8 mouse cellular contexts compared by ENCODE assay signal in genomic region chr6:28421469-28422000, GRCm38 (mm10). TPM values are rescaled to one million over a fixed set of nuclear protein-coding genes. Genes with fewer than 3 reads are reported as not detected.
A peak's percentile ranks its signal among the peaks of the same experiment; 100 is the strongest.
DNase-seq lines count a peak whose midpoint lies in the region; ATAC-seq lines count a peak whose summit lies in the region.

No protein-coding gene starts in this region.

- peaks cover 35% of the 10 kb centered on the region for H3K36me3 ChIP-seq in hindbrain, embryonic 15.5 days

- peak overlapping the region; percentile 63 for H3K4me2 ChIP-seq in hindbrain, embryonic 15.5 days

- no peaks in the 10 kb centered on the region for H3K27me3 ChIP-seq in hindbrain, embryonic 15.5 days

- peak; percentile 97 for DNase-seq in T-cell, adult 2 months (ENCODE audit: low spot score)
- DNase-seq in cerebellum, postnatal 36 days: peak; percentile 88 to 92
- peak; percentile 93 to 97 for DNase-seq in frontal cortex, postnatal 36 days (ENCODE audit: low spot score in 2 of 2)
- peak; percentile 89 for DNase-seq in left cerebral cortex, adult 11 months (ENCODE audit: low spot score)
- peak; percentile 97 to 98 for DNase-seq in lung, postnatal 4 days
- DNase-seq in retina, postnatal 7 days (ENCODE audit: low read depth, low spot score): peak; percentile 90
- peak; percentile 90 for DNase-seq in urinary bladder, adult 2 months (ENCODE audit: low spot score)

- peak overlapping the region; percentile 64 for H3K9ac ChIP-seq in hindbrain, embryonic 15.5 days

- under 1% methylated on average over 27 of the region's 27 CpGs for WGBS in hindbrain, embryonic 15.5 days

- peaks cover 53% of the 10 kb centered on the region for H3K4me1 ChIP-seq in hindbrain, embryonic 15.5 days (replicated peaks)

- H3K4me3 ChIP-seq in hindbrain, embryonic 15.5 days: peak overlapping the region; percentile 68

- no peaks in the 10 kb centered on the region for H3K9me3 ChIP-seq in hindbrain, embryonic 15.5 days

- H3K27ac ChIP-seq in hindbrain, embryonic 15.5 days (replicated peaks): peak overlapping the region; percentile 52

- ATAC-seq in hindbrain, embryonic 15.5 days (ENCODE audit: low FRiP score, low read depth): peak; percentile 88

RNA-seq across cellular contexts. Expression of gene Arf5, which starts 1.8 kb away (rescaled TPM):
- polyA plus RNA-seq in hindbrain, embryonic 15.5 days (2015; fragmentation: Nextera tagmentation; extraction: Ambion mirVana): 414 and 437 TPM in 2 replicates
- 186 and 211 TPM in 2 replicates for polyA plus RNA-seq in urinary bladder, adult 2 months (2012; rRNA removed)

RNA-seq across cellular contexts. Expression of gene Fscn3, which starts 6.1 kb away (rescaled TPM):
- polyA plus RNA-seq in hindbrain, embryonic 15.5 days (2015; fragmentation: Nextera tagmentation; extraction: Ambion mirVana): not detected in 2 replicates
- not detected in 2 replicates for polyA plus RNA-seq in urinary bladder, adult 2 months (2012; rRNA removed)

RNA-seq across cellular contexts. Expression of gene Gcc1, which starts 6.7 kb away (rescaled TPM):
- polyA plus RNA-seq in hindbrain, embryonic 15.5 days (2015; fragmentation: Nextera tagmentation; extraction: Ambion mirVana): 10.9 and 11.0 TPM in 2 replicates
- 10.2 and 11.0 TPM in 2 replicates for polyA plus RNA-seq in urinary bladder, adult 2 months (2012; rRNA removed)

RNA-seq across cellular contexts. Expression of gene Zfp800, which starts 23.7 kb away (rescaled TPM):
- 22.4 and 24.6 TPM in 2 replicates for polyA plus RNA-seq in hindbrain, embryonic 15.5 days (2015; fragmentation: Nextera tagmentation; extraction: Ambion mirVana)
- polyA plus RNA-seq in urinary bladder, adult 2 months (2012; rRNA removed): 7.6 and 7.8 TPM in 2 replicates

RNA-seq across cellular contexts. Expression of gene Pax4, which starts 27.6 kb away (rescaled TPM):
- polyA plus RNA-seq in hindbrain, embryonic 15.5 days (2015; fragmentation: Nextera tagmentation; extraction: Ambion mirVana): not detected in 2 replicates
- not detected in 2 replicates for polyA plus RNA-seq in urinary bladder, adult 2 months (2012; rRNA removed)

Comparison
In these comparisons a context has a peak if more than half of its experiments do, and no peak if none do; other contexts are left out.
1. Peak in every context shown above with its lines: DNase-seq, ATAC-seq, H3K4me3 ChIP-seq and H3K27ac ChIP-seq.